Mouse (Mus musculus): Measurements from ENCODE around the gene Naa80. TPM values are rescaled to one million over a fixed set of nuclear protein-coding genes. Genes with fewer than 3 reads are reported as not detected.
A peak's percentile ranks its signal among the peaks of the same experiment; 100 is the strongest.
"Not testable (repeated sequence)": the region's sequence is repeated elsewhere in the genome, so short reads cannot be mapped to it uniquely, and the experiment has no call there.

Gene Naa80
- total RNA-seq, 2 experiments from 2014 or later = 7.1 to 8.2 TPM

DNA sequence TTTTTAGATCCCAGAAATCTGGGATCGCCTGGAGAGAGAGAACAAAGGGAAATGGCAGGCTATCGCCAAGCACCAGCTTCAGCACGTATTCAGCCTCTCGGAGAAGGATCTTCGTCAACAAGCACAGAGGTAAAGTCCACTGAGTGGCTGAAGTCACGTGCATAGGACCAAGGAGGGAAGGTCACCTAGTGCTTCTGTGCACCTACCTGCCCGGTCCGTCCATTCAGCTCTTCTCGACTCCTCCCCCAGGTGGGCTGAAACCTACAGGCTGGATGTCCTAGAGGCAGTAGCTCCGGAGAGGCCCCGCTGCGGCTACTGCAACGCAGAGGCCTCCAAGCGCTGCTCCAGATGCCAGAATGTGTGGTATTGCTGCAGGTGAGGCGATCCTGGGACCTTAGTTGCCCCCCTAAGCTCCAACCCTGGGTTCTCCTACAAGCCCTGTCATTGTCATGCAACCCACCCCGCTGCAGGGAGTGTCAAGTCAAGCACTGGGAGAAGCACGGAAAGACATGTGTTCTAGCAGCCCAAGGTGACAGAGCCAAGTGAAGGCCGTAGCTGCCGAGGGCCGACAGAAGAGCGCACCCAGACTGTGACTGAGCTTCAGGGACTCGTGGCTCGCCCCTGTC, 28.1 kb upstream of the Naa80 start:
- no peak for ATAC-seq (replicated peaks; ENCODE audit: poor library complexity, severe bottlenecking)

DNA sequence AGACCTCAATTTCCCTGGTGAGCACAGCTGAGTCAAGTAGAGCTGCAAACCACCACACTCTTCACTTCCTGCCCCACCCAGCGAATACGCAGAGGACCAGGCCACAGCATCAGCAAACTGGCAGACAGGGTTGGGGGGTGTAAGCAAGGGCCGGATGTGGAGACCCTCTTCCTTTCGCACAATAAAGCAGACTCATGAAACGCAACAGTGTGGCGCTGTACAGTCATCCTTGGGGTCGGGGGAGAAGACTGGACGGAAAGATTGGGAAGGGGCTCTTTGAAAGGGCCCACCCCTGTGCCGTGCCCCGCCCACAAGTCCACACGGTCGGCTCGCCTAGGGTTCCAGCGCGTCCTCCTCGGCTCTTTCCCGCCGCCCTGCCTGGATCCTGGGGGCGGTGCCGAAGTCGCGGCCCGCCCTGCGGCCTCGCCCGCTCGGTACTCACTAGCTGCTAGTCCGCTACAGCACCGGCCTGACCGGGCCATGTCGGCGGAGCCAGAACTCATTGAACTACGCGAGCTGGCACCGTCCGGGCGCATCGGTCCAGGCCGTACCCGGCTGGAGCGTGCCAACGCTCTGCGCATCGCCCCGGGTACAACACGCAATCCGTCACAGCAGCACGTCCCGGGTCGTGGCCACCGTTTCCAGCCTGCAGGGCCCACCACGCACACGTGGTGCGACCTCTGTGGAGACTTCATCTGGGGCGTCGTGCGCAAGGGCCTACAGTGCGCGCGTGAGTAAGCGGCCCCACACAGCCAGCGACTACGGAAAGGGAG, 27.4 kb upstream of the Naa80 start, which contains the start of gene Rassf1:
Gene Rassf1 (plus strand): TSS at position 439 of the 773 bp plus-strand sequence.
- ATAC-seq (replicated peaks; ENCODE audit: poor library complexity, severe bottlenecking) = 0 out of 2 replicates have a peak, but pooled peaks have one; percentile 6

DNA sequence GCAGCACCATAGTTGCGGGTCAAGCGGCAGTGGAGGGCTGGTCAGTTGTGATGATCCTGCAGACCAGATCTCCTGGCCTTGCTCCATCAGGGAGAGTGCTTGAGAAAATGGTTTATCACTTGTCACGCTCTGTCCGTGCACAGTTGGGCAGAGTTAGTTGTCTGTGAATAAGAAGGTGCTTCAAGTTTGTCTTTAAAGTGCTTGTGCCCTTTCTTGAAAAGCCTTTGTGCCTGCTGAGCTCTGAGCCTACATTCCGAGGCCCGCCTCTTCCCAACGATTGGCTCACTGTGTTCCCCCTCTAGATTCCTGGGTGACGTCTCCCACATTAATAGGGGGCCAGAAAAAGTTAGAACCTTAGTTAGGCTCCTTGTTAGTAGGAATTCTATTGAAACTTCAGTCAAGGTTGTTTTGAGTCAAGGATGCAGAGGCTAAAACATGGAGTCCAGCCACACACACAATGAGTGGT, 26.8 kb upstream of the Naa80 start:
- no peak for ATAC-seq (replicated peaks; ENCODE audit: poor library complexity, severe bottlenecking)

DNA sequence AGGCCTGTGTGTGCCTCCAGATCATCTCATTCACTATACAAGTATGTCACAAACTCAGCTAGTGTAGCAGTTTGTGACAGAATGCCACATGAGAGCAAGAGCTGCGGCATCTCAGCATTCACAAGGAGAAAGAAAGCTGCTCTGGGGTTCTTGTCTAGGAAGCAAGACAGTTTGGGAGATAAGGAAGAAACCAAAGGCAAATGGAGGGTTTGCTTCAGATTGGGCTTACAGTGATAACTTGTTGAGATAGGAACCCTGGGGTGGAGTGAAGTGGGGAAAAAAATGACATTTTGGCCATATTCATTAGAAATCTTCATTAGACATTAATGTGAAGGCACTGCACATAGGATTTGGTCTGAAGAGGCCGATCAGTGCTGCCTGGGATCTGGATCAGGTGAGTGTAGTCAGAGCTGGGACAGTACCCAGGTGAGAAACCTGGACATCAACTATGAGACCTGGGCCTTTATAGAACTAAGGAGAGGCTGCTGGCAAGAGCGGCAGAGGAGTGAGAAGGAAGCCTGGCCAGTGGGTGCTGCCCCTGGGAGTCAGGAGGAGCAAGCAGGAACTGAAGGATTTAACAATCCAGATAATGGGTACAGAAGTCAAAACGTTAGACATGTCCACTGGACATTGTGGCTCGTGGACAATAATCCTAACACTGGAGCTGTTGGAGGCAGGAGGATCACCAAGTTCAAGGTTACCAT, 25.8 kb upstream of the Naa80 start:
- ATAC-seq (replicated peaks; ENCODE audit: poor library complexity, severe bottlenecking) = no peak

DNA sequence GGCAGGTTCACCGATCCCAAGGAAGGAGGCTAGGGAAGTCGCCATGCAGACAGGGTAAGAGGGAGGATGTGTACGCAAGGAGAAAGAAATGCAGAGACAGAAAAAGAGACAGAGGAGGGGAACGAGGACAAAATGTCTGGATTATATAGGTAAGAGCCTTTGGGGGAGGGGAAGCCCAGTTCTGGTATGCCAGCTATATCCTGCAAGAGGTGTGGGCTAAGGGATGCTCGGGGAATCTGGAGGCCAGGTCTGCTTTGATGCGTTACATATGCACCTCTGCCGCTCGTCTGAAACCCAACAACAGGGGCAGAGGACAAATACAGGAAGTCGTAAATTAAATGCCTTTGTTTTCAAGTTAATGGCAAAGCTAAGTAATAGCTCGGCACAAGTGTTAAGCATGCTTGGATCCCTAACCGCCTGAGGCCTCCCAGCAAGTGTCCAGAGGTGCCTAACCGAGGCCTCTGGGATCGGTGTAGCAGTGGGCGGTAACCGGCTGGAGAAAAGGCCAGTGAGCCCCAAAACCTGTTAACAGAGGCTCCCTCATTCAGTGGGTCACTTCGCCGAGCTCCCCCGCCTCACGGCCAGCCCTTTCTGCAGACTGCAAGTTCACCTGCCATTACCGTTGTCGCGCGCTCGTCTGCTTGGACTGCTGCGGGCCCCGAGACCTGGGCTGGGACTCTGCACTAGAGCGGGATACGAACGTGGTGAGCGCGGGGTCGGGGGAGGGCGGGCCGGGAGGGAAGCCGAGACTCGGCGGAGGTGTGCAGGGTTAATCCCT, 25.0 kb upstream of the Naa80 start:
- ATAC-seq (replicated peaks; ENCODE audit: poor library complexity, severe bottlenecking) = no peak

DNA sequence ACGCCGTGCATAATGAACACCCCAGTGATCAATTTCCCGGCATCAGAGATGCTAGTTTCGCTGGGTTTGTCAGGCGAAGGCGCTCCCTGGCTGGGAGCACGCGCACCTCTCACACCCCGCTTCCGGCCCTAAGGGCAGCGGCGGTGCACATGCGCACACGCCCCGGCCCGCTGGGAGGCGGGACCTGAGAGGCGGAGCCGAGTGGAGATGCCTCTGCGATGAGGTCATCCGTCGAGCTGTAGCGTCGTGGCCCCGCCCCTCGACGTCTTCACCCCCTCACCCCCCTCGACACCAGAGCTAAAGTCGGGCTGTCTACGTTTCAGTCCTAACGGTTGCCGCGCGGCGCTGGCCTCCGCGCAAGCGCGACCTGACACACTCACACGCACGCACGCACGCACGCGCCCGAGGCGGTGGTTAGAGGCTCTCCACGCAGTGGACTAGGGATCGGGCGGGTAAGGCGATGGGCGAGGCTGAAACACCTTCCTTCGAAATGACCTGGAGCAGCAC, 24.3 kb upstream of the Naa80 start:
- peak; percentile 79 for ATAC-seq (replicated peaks; ENCODE audit: poor library complexity, severe bottlenecking)

DNA sequence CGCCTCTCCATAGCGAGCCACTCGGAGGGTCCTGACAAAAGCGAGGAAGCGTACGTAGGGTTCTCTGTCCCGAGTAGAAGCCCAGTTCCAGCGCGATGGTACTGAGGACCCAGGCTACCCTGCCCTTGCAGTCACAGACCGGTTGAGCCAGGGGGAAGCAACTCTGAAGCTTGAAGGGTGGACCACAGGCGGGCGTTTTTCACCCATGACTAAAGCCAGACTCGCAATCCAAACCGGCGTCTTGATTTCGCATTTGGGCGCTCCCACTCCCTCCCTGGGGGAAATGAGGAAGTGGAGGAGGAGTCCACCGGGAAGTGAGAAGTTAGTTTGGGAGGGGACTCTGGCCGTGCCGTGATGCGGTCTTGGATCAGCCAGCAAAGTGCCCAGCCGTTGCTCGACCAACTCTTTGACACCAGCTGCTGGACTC, 23.6 kb upstream of the Naa80 start:
- peak; percentile 41 for ATAC-seq (replicated peaks; ENCODE audit: poor library complexity, severe bottlenecking)

DNA sequence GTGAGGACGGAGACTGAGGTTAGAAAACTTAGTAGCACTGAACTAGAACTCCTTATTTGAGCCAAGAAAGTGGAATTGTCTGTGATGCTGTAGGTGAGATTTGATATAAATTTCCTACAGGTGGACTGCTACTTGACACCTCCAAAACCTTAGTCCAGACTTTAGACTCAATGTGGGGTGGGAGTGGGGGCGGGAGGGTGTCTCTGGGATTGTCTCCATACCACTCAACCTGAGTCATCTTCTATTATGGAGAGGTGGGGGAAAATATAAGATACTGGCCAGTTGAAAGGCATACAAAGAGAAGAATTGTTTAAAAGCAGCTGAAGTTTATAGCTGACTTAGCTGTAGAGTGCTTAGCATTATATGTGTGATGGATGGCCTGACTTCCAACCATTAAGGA, 23.0 kb upstream of the Naa80 start:
- ATAC-seq (replicated peaks; ENCODE audit: poor library complexity, severe bottlenecking) = no peak

DNA sequence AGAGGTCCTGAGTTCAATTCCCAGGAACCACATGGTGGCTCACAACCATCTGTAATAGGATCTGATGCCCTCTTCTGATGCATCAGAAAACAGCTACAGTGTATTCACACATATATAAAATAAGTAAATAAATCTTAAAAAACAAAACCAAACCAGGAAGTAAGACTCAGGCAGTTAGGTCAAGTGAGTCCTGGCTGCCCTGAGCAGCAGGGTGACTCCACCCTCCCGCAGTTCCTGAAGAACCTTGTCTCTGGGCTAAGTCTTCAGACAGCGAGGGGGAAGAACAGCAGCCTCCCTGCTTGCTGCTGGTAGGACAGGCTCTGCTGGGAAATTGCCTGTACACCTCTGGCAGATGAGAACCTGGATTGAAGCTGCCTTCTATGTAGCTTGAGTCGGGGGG, 22.3 kb upstream of the Naa80 start:
- ATAC-seq (replicated peaks; ENCODE audit: poor library complexity, severe bottlenecking) = no peak

DNA sequence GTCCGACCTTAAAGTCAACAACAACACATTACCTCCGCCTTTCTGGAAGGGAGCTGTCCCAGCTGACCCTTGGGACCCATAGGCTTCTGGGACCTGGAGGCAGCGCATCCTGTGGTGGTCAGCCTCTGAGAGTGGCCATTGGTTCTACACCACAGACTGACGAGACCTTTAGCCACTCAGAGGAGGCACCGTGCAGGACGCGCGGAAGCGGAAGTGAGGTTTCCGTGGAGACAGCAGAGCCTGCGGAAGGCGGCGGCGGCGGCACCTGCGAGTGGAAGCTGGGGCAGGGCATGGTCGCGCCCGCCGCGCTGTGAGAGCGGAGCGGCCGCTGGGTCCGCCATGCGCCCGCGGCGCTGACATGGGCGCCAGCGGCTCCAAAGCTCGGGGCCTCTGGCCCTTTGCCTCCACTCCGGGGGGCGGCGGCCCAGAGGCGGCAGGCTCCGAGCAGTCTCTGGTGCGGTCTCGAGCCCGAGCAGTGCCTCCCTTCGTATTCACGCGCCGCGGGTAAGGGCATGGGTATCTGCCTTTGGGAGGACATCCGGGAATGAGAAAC, 15.6 kb upstream of the Naa80 start, which contains the start of gene Tusc2:
Gene Tusc2 (plus strand): TSS at position 227 of the 553 bp plus-strand sequence.
- peak; percentile 94 for ATAC-seq (replicated peaks; ENCODE audit: poor library complexity, severe bottlenecking)

DNA sequence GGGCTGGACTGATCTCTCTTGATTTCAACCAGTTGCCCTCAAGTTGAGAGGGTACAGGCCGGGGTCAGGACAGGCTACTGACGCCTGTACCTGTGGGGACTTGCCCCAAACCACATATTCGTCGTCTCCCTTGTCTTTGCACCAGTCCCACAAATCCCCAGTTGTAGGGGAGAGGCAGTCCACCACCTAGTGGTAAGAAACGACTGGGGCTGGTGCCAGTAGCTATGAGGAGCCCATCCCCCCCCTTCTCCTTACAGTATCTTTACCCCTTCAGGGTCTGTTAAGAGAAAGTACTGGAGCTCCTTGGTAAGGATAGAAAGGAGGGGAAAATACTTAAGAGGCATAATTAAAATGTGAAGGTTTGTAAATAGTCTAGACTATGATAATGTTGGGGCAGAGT, 13.1 kb upstream of the Naa80 start:
- ATAC-seq (replicated peaks; ENCODE audit: poor library complexity, severe bottlenecking) = not testable (repeated sequence)

DNA sequence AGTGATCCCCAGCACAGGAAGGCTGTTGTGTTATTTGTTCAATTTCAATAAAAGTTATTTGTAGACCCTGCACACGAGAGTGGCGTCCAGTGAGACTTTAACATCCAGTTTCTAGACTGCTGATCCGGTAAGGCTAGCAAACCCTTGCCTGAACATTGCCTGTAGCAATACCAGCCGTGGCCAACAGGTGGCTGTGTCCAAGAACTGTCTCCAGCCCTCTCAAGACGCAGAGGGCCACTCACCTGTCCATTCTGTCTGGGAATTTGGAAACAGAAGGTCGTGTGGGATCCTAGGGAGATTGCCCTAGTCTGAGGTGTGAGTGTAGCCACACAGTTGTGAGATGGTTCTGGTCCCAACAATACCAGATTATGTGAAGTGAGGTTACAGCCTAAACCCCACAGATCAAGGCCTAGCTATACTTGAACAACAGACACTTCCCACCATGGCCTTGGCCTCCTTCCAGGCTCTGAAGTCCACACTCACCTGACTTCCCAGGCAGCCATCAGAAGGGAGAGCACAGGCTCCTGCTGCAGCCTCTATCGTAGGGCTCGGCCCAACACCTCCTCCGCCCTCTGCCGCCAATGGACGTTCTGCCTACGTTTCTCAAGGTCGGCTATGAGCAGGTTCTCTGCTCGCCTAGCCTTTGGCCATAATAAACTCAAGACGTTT, 12.5 kb upstream of the Naa80 start:
- 0 out of 2 replicates have a peak, but pooled peaks have one; percentile 17 for ATAC-seq (replicated peaks; ENCODE audit: poor library complexity, severe bottlenecking)

DNA sequence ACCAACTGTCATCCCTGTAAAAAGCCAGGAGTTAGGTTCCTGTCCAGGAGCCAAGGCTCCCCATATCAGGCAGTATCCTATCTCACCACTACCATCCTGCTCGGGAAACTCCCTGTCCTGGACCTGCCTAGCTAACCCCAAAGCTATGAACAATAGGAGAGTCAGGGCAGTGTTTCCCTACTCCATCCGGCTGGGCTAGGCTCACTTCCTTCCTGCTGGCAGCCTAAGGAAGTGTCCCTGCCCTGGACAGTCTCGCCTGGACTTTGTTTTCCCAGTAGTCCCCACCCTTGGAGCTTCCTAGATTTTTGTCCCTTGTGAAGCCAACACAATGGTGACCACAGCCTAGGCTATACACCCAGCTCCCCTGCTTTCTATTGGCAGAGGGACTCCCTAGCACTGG, 11.8 kb upstream of the Naa80 start:
- no peak for ATAC-seq (replicated peaks; ENCODE audit: poor library complexity, severe bottlenecking)

DNA sequence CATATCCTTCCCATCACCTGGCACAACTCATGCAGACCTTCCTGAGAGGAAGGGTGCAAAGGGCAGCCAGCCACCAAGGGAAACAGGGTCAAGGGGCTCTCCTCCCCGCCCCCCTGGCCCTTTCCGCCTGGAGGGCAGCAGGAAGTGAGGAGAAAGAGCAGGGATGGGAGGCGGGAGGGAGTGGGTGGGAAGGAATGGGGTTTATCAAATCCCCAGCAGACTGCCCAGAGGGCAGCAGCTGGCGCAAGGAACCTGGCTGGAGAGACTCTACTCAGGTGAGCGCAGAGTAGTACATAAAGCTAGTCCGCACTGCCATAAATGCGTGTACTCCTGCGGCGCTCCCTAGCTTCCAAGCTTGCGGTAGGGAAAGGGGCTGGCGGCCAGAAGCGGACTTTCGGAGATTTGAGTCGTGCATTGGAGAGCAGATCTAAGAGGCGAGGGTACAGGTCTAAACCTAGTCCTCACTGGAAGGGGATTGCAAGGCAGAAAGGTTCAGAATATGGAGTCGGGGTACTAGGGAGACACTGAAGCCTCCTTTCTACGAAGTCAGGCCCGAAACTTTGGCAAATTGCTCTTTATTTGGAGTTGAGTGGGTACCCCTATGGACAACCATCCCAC, 10.9 kb upstream of the Naa80 start, which contains the start of gene Hyal2:
Gene Hyal2 (plus strand): TSS at position 244 of the 618 bp plus-strand sequence.
- no peak for ATAC-seq (replicated peaks; ENCODE audit: poor library complexity, severe bottlenecking)

DNA sequence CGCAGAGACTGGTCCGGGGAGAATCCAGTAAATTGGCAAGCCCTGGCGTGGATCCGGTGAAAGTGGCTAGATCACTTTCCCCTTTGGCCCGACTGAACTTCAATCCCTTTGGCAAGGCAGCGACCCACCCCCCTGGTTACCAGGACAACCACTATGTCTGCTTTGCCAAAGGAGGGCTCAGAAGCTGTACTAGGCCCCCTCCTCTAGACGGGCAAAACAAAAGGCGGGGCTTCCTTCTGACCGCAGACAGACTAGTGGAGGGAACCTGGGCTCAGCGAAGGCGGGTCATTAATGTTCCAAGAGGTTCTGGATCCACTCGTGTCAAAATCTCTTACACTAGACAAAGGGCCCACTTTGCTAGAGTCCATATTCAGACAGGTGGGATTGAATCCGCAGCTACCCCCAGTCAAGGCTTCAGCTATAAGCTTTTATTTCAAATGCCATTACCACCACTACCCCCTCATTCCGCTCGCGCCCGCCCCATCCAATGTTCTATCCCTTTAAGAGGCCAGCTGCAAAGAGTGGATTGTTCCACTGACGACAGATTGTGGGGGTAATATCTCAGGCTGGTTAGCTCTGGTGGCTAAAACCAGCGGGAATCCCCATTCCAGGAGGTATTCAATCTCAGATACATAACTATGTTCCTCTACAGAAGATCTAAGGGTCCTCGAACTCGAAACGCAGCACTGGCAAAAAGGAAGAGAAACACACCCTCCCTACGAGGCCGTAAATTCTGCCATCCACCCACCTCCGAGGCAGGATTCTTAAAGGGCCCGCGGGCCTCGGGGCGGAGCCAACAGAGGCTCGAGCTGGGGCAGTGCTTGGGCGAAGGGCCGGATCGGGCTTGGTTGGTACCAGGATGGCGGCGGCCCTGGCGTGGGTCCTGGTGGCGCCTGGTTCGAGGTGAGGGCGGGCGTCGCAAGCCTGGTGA, 10.1 kb upstream of the Naa80 start:
- peak; percentile 55 for ATAC-seq (replicated peaks; ENCODE audit: poor library complexity, severe bottlenecking)

DNA sequence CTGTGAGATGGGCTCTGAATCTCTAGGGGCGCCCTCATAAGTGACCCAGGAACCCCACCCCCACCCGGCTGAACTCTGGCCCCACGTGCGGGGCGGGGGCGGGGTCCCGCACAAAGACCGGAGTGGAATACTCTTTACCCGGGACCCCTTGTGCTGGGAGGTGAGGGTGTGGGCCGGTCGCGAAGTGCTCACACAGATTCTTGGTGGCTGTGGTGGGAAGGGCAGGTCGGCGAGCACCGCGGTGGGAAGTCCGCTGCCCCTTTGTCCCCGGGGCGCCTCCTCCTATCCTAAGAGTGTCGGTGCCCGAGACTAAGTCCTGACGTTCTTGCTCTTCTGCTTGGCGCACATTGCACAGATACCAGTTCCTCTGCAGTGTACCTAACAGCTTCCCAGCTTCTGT, 9.4 kb upstream of the Naa80 start:
- ATAC-seq (replicated peaks; ENCODE audit: poor library complexity, severe bottlenecking) = peak; percentile 34

DNA sequence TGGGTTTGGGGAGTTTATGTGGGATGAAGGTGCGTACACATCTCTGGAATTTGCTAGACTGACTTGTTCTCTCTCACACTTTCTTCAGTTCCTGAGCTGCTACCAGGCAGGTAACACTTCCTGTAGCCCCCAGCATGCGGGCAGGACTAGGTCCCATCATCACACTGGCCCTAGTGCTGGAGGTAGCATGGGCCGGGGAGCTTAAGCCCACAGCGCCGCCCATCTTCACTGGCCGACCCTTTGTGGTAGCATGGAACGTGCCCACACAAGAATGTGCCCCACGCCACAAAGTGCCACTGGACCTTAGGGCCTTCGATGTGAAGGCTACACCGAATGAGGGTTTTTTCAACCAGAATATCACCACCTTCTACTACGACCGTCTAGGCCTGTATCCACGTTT, 8.7 kb upstream of the Naa80 start:
- no peak for ATAC-seq (replicated peaks; ENCODE audit: poor library complexity, severe bottlenecking)

DNA sequence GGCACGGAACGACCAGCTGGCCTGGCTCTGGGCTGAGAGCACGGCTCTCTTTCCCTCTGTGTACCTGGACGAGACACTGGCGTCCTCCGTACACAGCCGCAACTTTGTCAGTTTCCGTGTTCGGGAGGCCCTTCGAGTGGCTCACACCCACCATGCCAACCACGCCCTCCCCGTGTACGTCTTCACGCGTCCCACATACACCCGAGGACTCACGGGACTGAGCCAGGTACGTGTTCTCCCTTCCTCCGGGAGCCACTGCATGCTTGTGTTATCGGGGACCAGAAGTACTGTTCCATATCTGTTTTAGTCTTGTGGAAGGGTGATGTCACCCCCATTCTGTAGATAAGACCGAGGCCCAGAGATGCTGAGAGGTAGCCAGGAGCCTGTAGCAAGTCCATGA, 7.8 kb upstream of the Naa80 start:
- no peak for ATAC-seq (replicated peaks; ENCODE audit: poor library complexity, severe bottlenecking)

All from granulocyte monocyte progenitor cell, adult 5-6 weeks (primary cell).